Mouse (Mus musculus) liver, postnatal 0 days (tissue): ENCODE data around the gene Fam81a. TPM values are rescaled to one million over a fixed set of nuclear protein-coding genes. Genes with fewer than 3 reads are reported as not detected.

ENCODE experiments used
- ATAC-seq: fragments of 200-750 bp; cut with Nextera tagmentation; 2 replicates; pipeline ENCODE4 v1.8.0; 2017; ENCODE audit warnings: mild to moderate bottlenecking, moderate library complexity
- DNase-seq: peaks from one replicate; pipeline ENCODE4 v3.0.0-alpha.2; 2016
- H3K27ac ChIP-seq: fragments of 300-500 bp; sonication (generic); 2 replicates; pipeline ENCODE4 v1.5.1; 2014; ENCODE audit warnings: antibody characterized with exemption, moderate library complexity, mild to moderate bottlenecking, low read depth
- H3K27me3 ChIP-seq: fragments of 300-500 bp; sonication (generic); 2 replicates; pipeline ENCODE4 v1.6.1; 2014; ENCODE audit warnings: low read length, control low read depth, mixed read lengths; ENCODE audit not compliant: insufficient read depth
- H3K36me3 ChIP-seq: fragments of 300-500 bp; sonication (generic); replicated peaks from 2 replicates; pipeline ENCODE4 v1.6.1; 2014; ENCODE audit warnings: mild to moderate bottlenecking, control low read depth, low read length, moderate library complexity, mixed read lengths; ENCODE audit not compliant: insufficient read depth
- H3K4me1 ChIP-seq: fragments of 300-500 bp; sonication (generic); 2 replicates; pipeline ENCODE4 v1.6.1; 2014; ENCODE audit warnings: antibody characterized with exemption, mild to moderate bottlenecking, control low read depth; ENCODE audit not compliant: insufficient read depth
- H3K4me2 ChIP-seq: fragments of 300-500 bp; sonication (generic); 2 replicates; pipeline ENCODE4 v1.6.1; 2014; ENCODE audit warnings: low read depth, mild to moderate bottlenecking, low read length, moderate library complexity, mixed read lengths
- H3K4me3 ChIP-seq: fragments of 300-500 bp; sonication (generic); 2 replicates; pipeline ENCODE4 v1.5.1; 2014; ENCODE audit warnings: low read depth, low read length
- H3K9ac ChIP-seq: fragments of 300-500 bp; sonication (generic); replicated peaks from 2 replicates; pipeline ENCODE4 v1.6.1; 2014; ENCODE audit warnings: mild to moderate bottlenecking, moderate library complexity
- H3K9me3 ChIP-seq: fragments of 300-500 bp; sonication (generic); 2 replicates; pipeline ENCODE4 v1.6.1; 2016; ENCODE audit warnings: mild to moderate bottlenecking, control low read depth, low read length, mixed read lengths
- CTCF ChIP-seq: sonication (generic); IDR thresholded peaks from 2 replicates; pipeline ENCODE4 v1.5.1; 2016; ENCODE audit warnings: antibody characterized with exemption, low read depth
- EP300 ChIP-seq: IDR thresholded peaks from 2 replicates; pipeline ENCODE4 v1.6.1; 2016; ENCODE audit warnings: antibody characterized with exemption, low read depth, mild to moderate bottlenecking
- WGBS: fragments of 180-500 bp; shearing (Covaris S2); extraction: QIAGEN DNeasy Blood & Tissue Kit; methylation state at CpG from one replicate; pipeline ENCODE4 v1.1.7; 2014; ENCODE audit not compliant: insufficient replicate concordance; 5-methylcytosine and 5-hydroxymethylcytosine counted together
- polyA plus RNA-seq: library from polyadenylated mRNA; unstranded; fragments of >200 nt; fragmentation: Nextera tagmentation; extraction: Ambion mirVana; gene quantifications from 2 replicates; pipeline ENCODE4 v1.2.1, GENCODE M21; 2015

Fam81a gene
- polyA plus RNA-seq, 1 experiment from 2014 or later: 0.12 TPM

DNA sequence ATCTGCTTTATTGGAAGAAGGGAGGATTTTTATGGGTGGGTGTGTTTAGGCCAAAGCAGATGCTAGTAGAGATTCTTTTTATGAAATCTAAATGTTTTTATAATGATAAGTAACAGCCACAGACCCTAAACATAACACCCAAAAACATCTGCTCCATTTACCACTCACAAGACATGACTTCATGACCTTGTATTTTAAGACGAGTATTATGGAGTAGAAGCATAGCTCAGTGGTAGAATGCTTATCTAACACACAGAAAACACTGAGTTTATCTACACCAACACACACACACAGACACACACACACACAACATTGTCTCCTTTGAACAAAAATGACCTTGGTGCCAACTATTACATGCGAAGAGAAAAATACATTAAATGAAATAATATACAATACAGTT is 97.5 kb downstream of the Fam81a start:
- H3K4me1 ChIP-seq: peaks cover 5% of the 10 kb centered on the region
- no peak overlapping the region for H3K27ac ChIP-seq
- 46% methylated on average over 2 of the region's 2 CpGs for WGBS
- H3K36me3 ChIP-seq: no peaks in the 10 kb centered on the region
- no peak for DNase-seq
- peaks cover 8% of the 10 kb centered on the region; the same call in 1 of the 2 replicates for H3K27me3 ChIP-seq
- H3K4me3 ChIP-seq: no peak overlapping the region
- peak; percentile 47 for ATAC-seq
- no peak overlapping the region for H3K9ac ChIP-seq
- H3K4me2 ChIP-seq: no peak overlapping the region
- TF ChIP-seq CTCF: no peak
- TF ChIP-seq EP300: peak; percentile 65
- H3K9me3 ChIP-seq: no peaks in the 10 kb centered on the region

DNA sequence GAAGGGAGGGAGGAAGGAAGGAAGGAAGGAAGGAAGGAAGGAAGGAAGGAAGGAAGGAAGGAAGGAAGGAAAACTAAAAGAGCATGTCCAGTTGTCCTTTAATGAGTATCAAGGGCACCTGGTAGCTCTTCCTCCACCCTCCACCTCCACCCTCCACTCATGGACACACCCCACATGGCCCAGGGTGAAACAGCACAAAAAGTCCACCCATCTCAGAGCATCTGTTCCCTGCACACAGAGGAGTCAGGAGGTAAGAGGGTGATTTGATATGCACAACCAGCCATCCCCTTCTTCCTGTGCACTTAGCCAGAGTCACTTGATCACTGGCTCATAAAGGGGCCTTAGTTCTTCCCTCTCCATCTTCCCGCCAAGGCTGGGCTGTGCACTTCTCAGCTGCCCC is 99.4 kb downstream of the Fam81a start:
- no peak overlapping the region for H3K27ac ChIP-seq
- DNase-seq (no peak), ATAC-seq (no peak)
- peaks cover 4% of the 10 kb centered on the region; the same call in 1 of the 2 replicates for H3K9me3 ChIP-seq
- no peak overlapping the region for H3K4me3 ChIP-seq
- H3K36me3 ChIP-seq: no peaks in the 10 kb centered on the region
- TF ChIP-seq CTCF: no peak
- TF ChIP-seq EP300: no peak
- WGBS: 88% methylated on average over 1 of the region's 1 CpGs
- no peaks in the 10 kb centered on the region for H3K27me3 ChIP-seq
- peaks cover 5% of the 10 kb centered on the region for H3K4me1 ChIP-seq
- no peak overlapping the region for H3K9ac ChIP-seq
- H3K4me2 ChIP-seq: no peak overlapping the region

DNA sequence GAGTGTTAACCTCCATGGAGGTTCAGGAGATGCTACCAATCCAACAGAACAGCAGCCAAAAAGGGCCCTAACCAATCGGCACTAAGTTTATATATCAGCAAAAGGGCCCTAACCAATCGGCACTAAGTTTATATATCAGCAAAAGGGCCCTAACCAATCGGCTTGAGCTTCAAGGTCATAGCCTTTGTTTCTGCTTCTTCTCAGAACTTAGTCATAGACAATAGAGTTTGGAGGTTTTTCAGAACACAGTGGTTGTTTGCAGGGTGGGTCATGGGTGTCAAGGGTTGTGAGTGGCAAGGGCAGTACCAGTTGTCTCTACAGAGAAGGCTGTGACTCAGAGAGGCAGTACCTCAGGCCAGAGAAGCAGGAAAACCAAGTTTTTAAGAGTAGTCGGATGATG is 100.2 kb downstream of the Fam81a start:
- H3K27me3 ChIP-seq: no peaks in the 10 kb centered on the region
- no peaks in the 10 kb centered on the region for H3K36me3 ChIP-seq
- H3K9ac ChIP-seq: no peak overlapping the region
- no peak overlapping the region for H3K27ac ChIP-seq
- no peak for DNase-seq
- peaks cover 4% of the 10 kb centered on the region; the same call in 1 of the 2 replicates for H3K9me3 ChIP-seq
- TF ChIP-seq CTCF: no peak
- no peak for TF ChIP-seq EP300
- H3K4me3 ChIP-seq: no peak overlapping the region
- no peak overlapping the region for H3K4me2 ChIP-seq
- peaks cover 5% of the 10 kb centered on the region for H3K4me1 ChIP-seq
- ATAC-seq: no peak
- 80% methylated on average over 4 of the region's 4 CpGs for WGBS

DNA sequence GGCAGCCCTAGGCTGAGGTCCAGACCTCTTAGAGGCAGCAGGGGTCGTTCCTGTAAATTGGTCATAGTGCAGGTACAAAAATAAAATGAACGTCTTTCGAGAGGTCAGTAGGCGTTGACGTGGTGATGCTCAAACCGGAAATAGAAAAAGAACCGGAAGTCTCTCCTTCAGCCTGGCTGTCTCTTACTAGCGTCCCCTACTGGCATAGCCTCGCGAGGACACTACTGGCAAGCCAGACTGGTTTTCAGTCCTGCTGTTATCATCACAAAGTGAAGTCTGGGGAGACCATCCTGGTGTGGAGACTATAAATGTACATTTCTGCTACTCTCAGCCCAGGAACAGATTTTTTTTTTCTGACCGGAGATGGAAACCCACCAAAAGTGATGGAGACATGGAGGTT is 101.8 kb downstream of the Fam81a start:
- DNase-seq (no peak), ATAC-seq (no peak)
- TF ChIP-seq EP300: no peak
- no peak for TF ChIP-seq CTCF
- Histone ChIP-seq H3K4me2 (no peak overlapping the region), H3K9ac (no peak overlapping the region), H3K4me1 (no peaks in the 10 kb centered on the region), H3K36me3 (no peaks in the 10 kb centered on the region), H3K9me3 (peaks cover 4% of the 10 kb centered on the region; the same call in 1 of the 2 replicates), H3K27ac (no peak overlapping the region), H3K4me3 (no peak overlapping the region), H3K27me3 (no peaks in the 10 kb centered on the region)
- WGBS: 76% methylated on average over 11 of the region's 11 CpGs

DNA sequence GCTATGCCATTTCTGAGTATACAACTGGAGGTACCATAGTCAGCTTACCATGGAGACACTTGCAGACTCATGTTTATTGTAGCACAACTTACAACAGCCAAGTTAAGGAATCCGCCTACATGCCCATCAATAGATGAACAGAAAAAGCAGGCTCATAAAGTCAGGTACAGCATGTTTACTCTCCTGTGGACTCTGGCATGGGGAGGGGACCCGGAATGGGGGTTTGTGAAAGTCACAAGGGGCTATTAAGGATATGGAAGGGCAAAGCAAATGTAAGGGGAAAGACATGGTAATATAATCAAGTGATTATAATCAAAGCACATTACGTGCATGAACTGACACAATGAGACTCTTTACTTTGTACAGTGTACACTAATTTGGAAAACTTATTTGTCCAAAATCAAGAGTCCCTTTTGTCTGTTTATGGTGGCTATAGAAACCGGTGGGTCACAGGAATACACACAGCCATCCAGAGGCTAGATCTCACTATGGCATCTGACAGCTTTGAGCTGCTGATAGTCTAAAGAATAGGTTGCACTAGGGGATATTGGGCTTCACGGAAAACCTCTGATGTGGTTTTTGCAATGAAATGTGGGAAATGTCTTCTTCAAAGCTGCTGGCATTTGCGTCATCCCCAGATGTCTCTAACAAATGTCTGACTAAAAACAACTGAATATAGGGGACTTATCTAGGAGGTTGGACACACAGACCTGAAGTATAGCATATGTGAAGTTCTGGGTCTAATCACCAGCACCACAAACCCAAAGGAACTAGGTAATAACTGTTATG is 102.6 kb downstream of the Fam81a start:
- H3K27me3 ChIP-seq: no peaks in the 10 kb centered on the region
- ATAC-seq: no peak
- WGBS: 75% methylated on average over 6 of the region's 6 CpGs
- H3K27ac ChIP-seq: no peak overlapping the region
- TF ChIP-seq CTCF: no peak
- no peak for TF ChIP-seq EP300
- H3K9ac ChIP-seq: no peak overlapping the region
- no peak for DNase-seq
- no peaks in the 10 kb centered on the region for H3K4me1 ChIP-seq
- H3K36me3 ChIP-seq: no peaks in the 10 kb centered on the region
- H3K4me3 ChIP-seq: no peak overlapping the region
- peaks cover 4% of the 10 kb centered on the region; the same call in 1 of the 2 replicates for H3K9me3 ChIP-seq
- H3K4me2 ChIP-seq: no peak overlapping the region

Other genes starting within 250 kb of the Fam81a start
- gene Bnip2, start 153.1 kb downstream of the Fam81a start, polyA plus RNA-seq: 38.4 and 42.5 TPM in 2 replicates
- gene Gtf2a2, start 130.0 kb downstream of the Fam81a start, polyA plus RNA-seq: 149 and 154 TPM in 2 replicates
- not detected in 2 replicates for gene Gcnt3, start 104.5 kb downstream of the Fam81a start, polyA plus RNA-seq
- 5.4 and 7.4 TPM in 2 replicates for gene Myo1e, start 64.8 kb upstream of the Fam81a start, polyA plus RNA-seq